Mouse (Mus musculus): ENCODE results near the gene Armt1. TPM values are rescaled to one million over a fixed set of nuclear protein-coding genes. Genes with fewer than 3 reads are reported as not detected.

The Armt1 gene
- polyA plus RNA-seq, 2 experiments = 12.8 to 14.1 TPM

GRCm38 (mm10) chr10:4391851-4392250 lies 40.4 kb upstream of the Armt1 start:
- no peak overlapping the region for H3K27ac ChIP-seq
- H3K4me1 ChIP-seq (replicated peaks; ENCODE audit: control insufficient read depth in 2 of 2, insufficient read depth in 2 of 2, low read length in 1 of 2) = peaks cover 14 to 27% of the 10 kb centered on the region in 2 experiments
- H3K4me2 ChIP-seq (ENCODE audit: low read depth) = no peak overlapping the region
- no peak for DNase-seq (ENCODE audit: low read depth in 3 of 3, low spot score in 3 of 3)
- TF ChIP-seq CTCF (IDR thresholded peaks at IDR 0.05; ENCODE audit: low read depth) (peak; percentile 69), EP300 (IDR thresholded peaks at IDR 0.05; ENCODE audit: low read depth) (no peak)
- H3K4me3 ChIP-seq (ENCODE audit: insufficient read depth in 1 of 2, low read depth in 2 of 2, low read length in 2 of 2) = no peak overlapping the region
- ATAC-seq (ENCODE audit: insufficient read depth) = no peak
- H3K9ac ChIP-seq (replicated peaks) = no peak overlapping the region
- no peaks in the 10 kb centered on the region for H3K27me3 ChIP-seq (ENCODE audit: control insufficient read depth, insufficient read depth, low read length)
- 51% methylated on average over 6 of the region's 6 CpGs for WGBS (ENCODE audit: insufficient replicate concordance)
- no peaks in the 10 kb centered on the region for H3K9me3 ChIP-seq (ENCODE audit: control insufficient read depth, low read length)
- H3K36me3 ChIP-seq (replicated peaks; ENCODE audit: control insufficient read depth, insufficient read depth, low read depth) = no peaks in the 10 kb centered on the region; the same call in 1 of the 2 replicates

GRCm38 (mm10) chr10:4395321-4395720 lies 36.9 kb upstream of the Armt1 start:
- no peak overlapping the region for H3K4me2 ChIP-seq (ENCODE audit: low read depth)
- DNase-seq (ENCODE audit: low read depth in 3 of 3, low spot score in 3 of 3) (no peak), ATAC-seq (ENCODE audit: insufficient read depth) (no peak)
- H3K9me3 ChIP-seq (ENCODE audit: control insufficient read depth, low read length) = no peaks in the 10 kb centered on the region
- TF ChIP-seq EP300 (IDR thresholded peaks at IDR 0.05; ENCODE audit: low read depth) (no peak), CTCF (IDR thresholded peaks at IDR 0.05; ENCODE audit: low read depth) (no peak)
- no peaks in the 10 kb centered on the region; the same call in 1 of the 2 replicates for H3K36me3 ChIP-seq (replicated peaks; ENCODE audit: control insufficient read depth, insufficient read depth, low read depth)
- WGBS (ENCODE audit: insufficient replicate concordance) = 77% methylated on average over 3 of the region's 3 CpGs
- H3K4me1 ChIP-seq (replicated peaks; ENCODE audit: control insufficient read depth in 2 of 2, insufficient read depth in 2 of 2, low read length in 1 of 2) = peaks cover 0 to 11% of the 10 kb centered on the region in 2 experiments; a peak in 3 of 4 replicates
- no peak overlapping the region for H3K4me3 ChIP-seq (ENCODE audit: insufficient read depth in 1 of 2, low read depth in 2 of 2, low read length in 2 of 2)
- H3K9ac ChIP-seq (replicated peaks) = no peak overlapping the region
- no peaks in the 10 kb centered on the region for H3K27me3 ChIP-seq (ENCODE audit: control insufficient read depth, insufficient read depth, low read length)
- H3K27ac ChIP-seq = no peak overlapping the region

- Histone ChIP-seq H3K36me3 (replicated peaks; ENCODE audit: control insufficient read depth, insufficient read depth, low read depth) (peaks cover 3% of the 10 kb centered on the region), H3K4me3 (ENCODE audit: insufficient read depth in 1 of 2, low read depth in 2 of 2, low read length in 2 of 2) (no peak overlapping the region), H3K9me3 (ENCODE audit: control insufficient read depth, low read length) (no peaks in the 10 kb centered on the region), H3K4me1 (replicated peaks; ENCODE audit: control insufficient read depth in 2 of 2, insufficient read depth in 2 of 2, low read length in 1 of 2) (0 out of 4 replicates have a peak, but pooled peaks cover 0 to under 1% of the 10 kb centered on the region in 2 experiments), H3K9ac (replicated peaks) (no peak overlapping the region), H3K4me2 (ENCODE audit: low read depth) (no peak overlapping the region), H3K27me3 (ENCODE audit: control insufficient read depth, insufficient read depth, low read length) (no peaks in the 10 kb centered on the region), H3K27ac (no peak overlapping the region)
- ATAC-seq (ENCODE audit: insufficient read depth) (no peak), DNase-seq (ENCODE audit: low read depth in 3 of 3, low spot score in 3 of 3) (no peak)
- 66% methylated on average over 5 of the region's 5 CpGs for WGBS (ENCODE audit: insufficient replicate concordance)
- TF ChIP-seq EP300 (IDR thresholded peaks at IDR 0.05; ENCODE audit: low read depth) (no peak), CTCF (IDR thresholded peaks at IDR 0.05; ENCODE audit: low read depth) (no peak)
Measured at GRCm38 (mm10) chr10:4398058-4398457, 34.2 kb upstream of the Armt1 start.

GRCm38 (mm10) chr10:4404895-4405491 lies 27.3 kb upstream of the Armt1 start:
- Histone ChIP-seq H3K36me3 (replicated peaks; ENCODE audit: control insufficient read depth, insufficient read depth, low read depth) (peaks cover 3% of the 10 kb centered on the region), H3K27me3 (ENCODE audit: control insufficient read depth, insufficient read depth, low read length) (no peaks in the 10 kb centered on the region), H3K4me3 (ENCODE audit: insufficient read depth in 1 of 2, low read depth in 2 of 2, low read length in 2 of 2) (no peak overlapping the region), H3K4me2 (ENCODE audit: low read depth) (no peak overlapping the region), H3K27ac (no peak overlapping the region), H3K9ac (replicated peaks) (no peak overlapping the region), H3K4me1 (replicated peaks; ENCODE audit: control insufficient read depth in 2 of 2, insufficient read depth in 2 of 2, low read length in 1 of 2) (peaks cover 0 to 3% of the 10 kb centered on the region in 2 experiments; a peak in 2 of 4 replicates), H3K9me3 (ENCODE audit: control insufficient read depth, low read length) (no peaks in the 10 kb centered on the region)
- ATAC-seq (ENCODE audit: insufficient read depth) (no peak), DNase-seq (ENCODE audit: low read depth in 3 of 3, low spot score in 3 of 3) (peak in 1 of 3 experiments; percentile 41)
- 57% methylated on average over 5 of the region's 5 CpGs for WGBS (ENCODE audit: insufficient replicate concordance)
- TF ChIP-seq CTCF (IDR thresholded peaks at IDR 0.05; ENCODE audit: low read depth) (peak; percentile 81), EP300 (IDR thresholded peaks at IDR 0.05; ENCODE audit: low read depth) (no peak)

GRCm38 (mm10) chr10:4405511-4405910 lies 26.8 kb upstream of the Armt1 start:
- peak; percentile 83 for ATAC-seq (ENCODE audit: insufficient read depth)
- H3K9ac ChIP-seq (replicated peaks) = no peak overlapping the region
- H3K4me3 ChIP-seq (ENCODE audit: insufficient read depth in 1 of 2, low read depth in 2 of 2, low read length in 2 of 2) = no peak overlapping the region
- 19% methylated on average over 5 of the region's 5 CpGs for WGBS (ENCODE audit: insufficient replicate concordance)
- peak in 1 of 3 experiments; percentile 53 for DNase-seq (ENCODE audit: low read depth in 3 of 3, low spot score in 3 of 3)
- H3K4me1 ChIP-seq (replicated peaks; ENCODE audit: control insufficient read depth in 2 of 2, insufficient read depth in 2 of 2, low read length in 1 of 2) = peaks cover 0 to 3% of the 10 kb centered on the region in 2 experiments; a peak in 2 of 4 replicates
- H3K4me2 ChIP-seq (ENCODE audit: low read depth) = no peak overlapping the region
- no peak for TF ChIP-seq CTCF (IDR thresholded peaks at IDR 0.05; ENCODE audit: low read depth)
- peak; percentile 55; the same call in 1 of the 2 replicates for TF ChIP-seq EP300 (IDR thresholded peaks at IDR 0.05; ENCODE audit: low read depth)
- no peaks in the 10 kb centered on the region for H3K9me3 ChIP-seq (ENCODE audit: control insufficient read depth, low read length)
- no peaks in the 10 kb centered on the region for H3K27me3 ChIP-seq (ENCODE audit: control insufficient read depth, insufficient read depth, low read length)
- peaks cover 4% of the 10 kb centered on the region for H3K36me3 ChIP-seq (replicated peaks; ENCODE audit: control insufficient read depth, insufficient read depth, low read depth)
- H3K27ac ChIP-seq = no peak overlapping the region

Measured in liver, embryonic 14.5 days (tissue).